Mouse (Mus musculus) hindbrain, embryonic 12.5 days (tissue): ENCODE data around the gene Gm45623. TPM values are rescaled to one million over a fixed set of nuclear protein-coding genes. Genes with fewer than 3 reads are reported as not detected.

Experiments used
- ATAC-seq: fragments of 200-750 bp; cut with Nextera tagmentation; 2 replicates; pipeline ENCODE4 v1.8.0; 2017; ENCODE audit warnings: moderate TSS enrichment; ENCODE audit not compliant: low FRiP score
- H3K27ac ChIP-seq: fragments of 300-500 bp; sonication (generic); 2 replicates; pipeline ENCODE4 v1.5.1; 2016; ENCODE audit warnings: mild to moderate bottlenecking
- H3K27me3 ChIP-seq: fragments of 300-500 bp; sonication (generic); 2 replicates; pipeline ENCODE4 v1.6.1; 2016; ENCODE audit warnings: mild to moderate bottlenecking
- H3K36me3 ChIP-seq: fragments of 300-500 bp; sonication (generic); 2 replicates; pipeline ENCODE4 v1.6.1; 2016; ENCODE audit warnings: mild to moderate bottlenecking
- H3K4me1 ChIP-seq: fragments of 300-500 bp; sonication (generic); 2 replicates; pipeline ENCODE4 v1.6.1; 2016
- H3K4me2 ChIP-seq: fragments of 300-500 bp; sonication (generic); replicated peaks from 2 replicates; pipeline ENCODE4 v1.6.1; 2016; ENCODE audit warnings: mild to moderate bottlenecking
- H3K4me3 ChIP-seq: fragments of 300-500 bp; sonication (generic); 2 replicates; pipeline ENCODE4 v1.5.1; 2016; ENCODE audit warnings: mild to moderate bottlenecking
- H3K9ac ChIP-seq: fragments of 300-500 bp; sonication (generic); 2 replicates; pipeline ENCODE4 v1.6.1; 2016; ENCODE audit warnings: mild to moderate bottlenecking, moderate library complexity
- H3K9me3 ChIP-seq: fragments of 300-500 bp; sonication (generic); replicated peaks from 2 replicates; pipeline ENCODE4 v1.6.1; 2016; ENCODE audit warnings: mild to moderate bottlenecking
- WGBS: fragments of 180-500 bp; shearing (Covaris S2); methylation state at CpG from one replicate; pipeline ENCODE4 v1.1.7; 2016; 5-methylcytosine and 5-hydroxymethylcytosine counted together
- polyA plus RNA-seq: library from polyadenylated mRNA; unstranded; fragments of >200 nt; fragmentation: Nextera tagmentation; extraction: Ambion mirVana; gene quantifications from 2 replicates; pipeline ENCODE4 v1.2.1, GENCODE M21; 2016

Gm45623 gene
- 0.21 TPM in 1 of 2 replicates, not detected in the other for polyA plus RNA-seq

GRCm38 (mm10) chr13:56753192-56753951 is at the start of gene Gm45623:
Gm45623 (minus strand) TSS chr13:56753827.
- H3K27me3 ChIP-seq = peaks cover 66% of the 10 kb centered on the region
- peak within 1 kb of the TSS; percentile 91 for H3K4me2 ChIP-seq
- ATAC-seq = no peak
- peaks cover 23% of the 10 kb centered on the region for H3K4me1 ChIP-seq
- no peak within 1 kb of the TSS for H3K27ac ChIP-seq
- no peaks in the 10 kb centered on the region for H3K36me3 ChIP-seq
- H3K9ac ChIP-seq = peak within 1 kb of the TSS; percentile 32
- H3K9me3 ChIP-seq = no peaks in the 10 kb centered on the region
- under 1% methylated on average over 71 of the region's 71 CpGs for WGBS
- peak within 1 kb of the TSS; percentile 44 for H3K4me3 ChIP-seq

DNA sequence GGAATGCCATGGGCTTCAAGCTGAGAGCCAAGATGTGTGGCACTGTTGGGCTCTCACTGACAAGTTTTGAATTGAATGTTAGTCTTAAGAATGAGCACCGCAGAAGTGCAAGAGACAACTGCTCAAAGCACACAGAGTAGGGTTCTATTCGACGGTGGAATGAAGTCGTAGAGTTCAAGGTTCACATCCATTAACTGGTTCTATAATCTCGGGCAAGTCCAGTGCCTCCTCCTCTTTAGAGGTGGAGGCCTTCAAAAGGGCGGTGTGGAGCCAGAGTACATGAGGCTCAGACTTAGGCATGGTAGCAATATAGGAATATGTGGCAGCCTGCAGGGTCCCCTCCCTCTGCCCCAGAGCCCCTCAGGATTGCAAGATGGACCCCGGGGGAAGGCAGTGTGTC is 43.8 kb upstream of the Gm45623 start:
- H3K27me3 ChIP-seq = no peaks in the 10 kb centered on the region
- H3K4me3 ChIP-seq = no peak overlapping the region
- WGBS = 86% methylated on average over 7 of the region's 7 CpGs
- peaks cover 11% of the 10 kb centered on the region for H3K4me1 ChIP-seq
- no peak for ATAC-seq
- no peaks in the 10 kb centered on the region for H3K9me3 ChIP-seq
- no peak overlapping the region for H3K4me2 ChIP-seq
- H3K27ac ChIP-seq = no peak overlapping the region
- H3K9ac ChIP-seq = no peak overlapping the region
- H3K36me3 ChIP-seq = no peaks in the 10 kb centered on the region

DNA sequence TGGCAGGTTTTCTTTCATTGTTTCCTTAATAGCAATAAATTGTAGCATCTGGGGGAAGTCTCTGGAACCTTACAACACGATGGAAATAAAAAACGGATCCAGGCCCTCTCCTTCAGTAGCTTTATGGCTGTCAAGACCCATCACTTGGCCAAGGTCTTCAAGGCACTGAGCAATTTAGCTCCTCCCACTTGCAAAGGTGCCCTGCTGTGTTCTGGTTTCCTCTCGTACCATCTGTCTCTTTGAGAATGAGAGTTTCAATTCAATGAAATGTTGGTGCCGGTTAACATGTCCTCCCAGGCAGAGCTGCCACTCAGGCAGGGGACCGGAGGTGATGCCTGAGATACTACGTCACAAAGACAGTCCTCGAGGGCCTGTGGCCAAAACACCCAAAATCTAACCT is 41.9 kb upstream of the Gm45623 start:
- no peaks in the 10 kb centered on the region for H3K9me3 ChIP-seq
- no peaks in the 10 kb centered on the region for H3K27me3 ChIP-seq
- no peak for ATAC-seq
- H3K4me1 ChIP-seq = peaks cover 11% of the 10 kb centered on the region
- H3K27ac ChIP-seq = no peak overlapping the region
- no peak overlapping the region for H3K4me2 ChIP-seq
- H3K4me3 ChIP-seq = no peak overlapping the region
- 70% methylated on average over 7 of the region's 7 CpGs for WGBS
- H3K9ac ChIP-seq = no peak overlapping the region
- H3K36me3 ChIP-seq = no peaks in the 10 kb centered on the region

GRCm38 (mm10) chr13:56794441-56794840 is 40.8 kb upstream of the Gm45623 start:
- Histone ChIP-seq H3K9me3 (no peaks in the 10 kb centered on the region), H3K27me3 (no peaks in the 10 kb centered on the region), H3K9ac (no peak overlapping the region), H3K4me3 (no peak overlapping the region), H3K4me1 (peaks cover 11% of the 10 kb centered on the region), H3K36me3 (no peaks in the 10 kb centered on the region), H3K4me2 (no peak overlapping the region), H3K27ac (no peak overlapping the region)
- ATAC-seq = no peak
- WGBS = 41% methylated on average over 7 of the region's 7 CpGs

DNA sequence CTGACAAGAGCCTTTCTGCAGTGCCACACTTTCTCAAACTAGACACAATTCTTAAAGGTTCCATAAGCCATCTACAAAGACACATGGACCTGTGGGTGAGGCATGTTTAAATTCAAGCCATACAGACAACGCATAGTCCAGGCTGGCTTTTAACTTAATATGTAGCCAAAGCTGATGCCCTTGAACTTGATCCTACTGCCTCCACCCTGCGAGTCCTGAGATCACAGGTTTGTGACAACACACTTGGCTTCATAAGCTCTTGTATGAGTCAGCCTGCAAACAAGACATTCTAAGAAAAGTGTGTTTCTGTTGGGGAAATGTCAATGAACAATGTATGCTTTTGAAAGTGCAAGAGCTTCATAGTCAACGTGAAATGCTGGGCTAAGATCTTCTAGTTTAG is 39.2 kb upstream of the Gm45623 start:
- no peak overlapping the region for H3K9ac ChIP-seq
- no peak overlapping the region for H3K27ac ChIP-seq
- WGBS = 85% methylated on average over 3 of the region's 3 CpGs
- no peak overlapping the region for H3K4me2 ChIP-seq
- no peak for ATAC-seq
- no peaks in the 10 kb centered on the region for H3K27me3 ChIP-seq
- peaks cover 14% of the 10 kb centered on the region for H3K4me1 ChIP-seq
- H3K4me3 ChIP-seq = no peak overlapping the region
- H3K36me3 ChIP-seq = no peaks in the 10 kb centered on the region
- H3K9me3 ChIP-seq = no peaks in the 10 kb centered on the region

DNA sequence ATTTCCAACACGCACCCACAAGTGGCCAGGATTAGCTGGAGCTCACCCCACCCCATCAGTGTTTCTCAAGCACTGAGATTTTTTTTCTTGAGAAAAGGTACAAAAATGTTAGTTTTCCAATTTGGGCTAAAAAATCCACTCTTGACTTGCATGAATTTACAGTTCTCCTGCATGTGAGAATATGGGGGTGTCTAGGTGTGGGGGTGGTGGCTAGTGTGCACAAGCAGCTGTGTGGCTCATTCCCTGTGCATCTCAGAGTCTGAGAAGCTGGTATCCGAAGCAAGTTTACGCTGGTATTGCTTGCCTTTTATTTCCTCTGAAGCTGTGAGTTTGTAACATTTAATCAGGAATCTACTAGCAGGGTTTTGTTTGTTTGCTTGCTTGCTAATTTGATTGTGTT is 37.1 kb upstream of the Gm45623 start:
- ATAC-seq = no peak
- 92% methylated on average over 3 of the region's 3 CpGs for WGBS
- no peaks in the 10 kb centered on the region for H3K9me3 ChIP-seq
- no peaks in the 10 kb centered on the region for H3K36me3 ChIP-seq
- no peaks in the 10 kb centered on the region for H3K27me3 ChIP-seq
- no peak overlapping the region for H3K4me3 ChIP-seq
- H3K4me1 ChIP-seq = peaks cover 17% of the 10 kb centered on the region
- H3K4me2 ChIP-seq = no peak overlapping the region
- H3K27ac ChIP-seq = no peak overlapping the region
- no peak overlapping the region for H3K9ac ChIP-seq

- no peak overlapping the region for H3K4me3 ChIP-seq
- no peak overlapping the region for H3K9ac ChIP-seq
- H3K4me1 ChIP-seq = peaks cover 22% of the 10 kb centered on the region
- WGBS = 91% methylated on average over 1 of the region's 1 CpGs
- 0 out of 2 replicates have a peak, but pooled peaks cover 3% of the 10 kb centered on the region for H3K9me3 ChIP-seq
- H3K27ac ChIP-seq = no peak overlapping the region
- ATAC-seq = no peak
- H3K36me3 ChIP-seq = no peaks in the 10 kb centered on the region
- H3K4me2 ChIP-seq = no peak overlapping the region
- no peaks in the 10 kb centered on the region for H3K27me3 ChIP-seq
Measured at GRCm38 (mm10) chr13:56782621-56783020, 29.0 kb upstream of the Gm45623 start.

DNA sequence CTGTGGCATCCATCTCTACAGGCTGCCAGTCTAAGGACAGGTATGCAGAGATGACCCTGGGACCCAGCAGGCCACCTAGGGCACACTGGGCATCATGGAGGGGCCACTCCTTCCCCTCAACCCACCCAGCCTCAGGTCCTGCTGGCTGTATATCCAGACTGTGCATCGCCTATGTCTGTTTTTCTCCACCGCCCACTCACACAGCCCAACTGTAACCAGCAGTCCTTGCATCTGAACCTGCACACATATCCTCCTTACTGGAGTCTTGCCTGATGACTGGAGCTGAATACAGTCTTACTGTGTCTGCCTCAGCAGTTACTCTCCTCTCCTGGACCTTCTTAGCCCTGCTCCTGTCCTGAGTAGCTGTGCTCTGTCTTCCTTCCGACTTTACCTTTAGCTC is 28.1 kb upstream of the Gm45623 start:
- Histone ChIP-seq H3K4me2 (no peak overlapping the region), H3K36me3 (no peaks in the 10 kb centered on the region), H3K27ac (no peak overlapping the region), H3K9me3 (0 out of 2 replicates have a peak, but pooled peaks cover 3% of the 10 kb centered on the region), H3K4me1 (peaks cover 22% of the 10 kb centered on the region), H3K9ac (no peak overlapping the region), H3K27me3 (no peaks in the 10 kb centered on the region; the same call in 1 of the 2 replicates), H3K4me3 (no peak overlapping the region)
- ATAC-seq = no peak; the same call in 1 of the 2 replicates
- WGBS = 90% methylated on average over 3 of the region's 3 CpGs

DNA sequence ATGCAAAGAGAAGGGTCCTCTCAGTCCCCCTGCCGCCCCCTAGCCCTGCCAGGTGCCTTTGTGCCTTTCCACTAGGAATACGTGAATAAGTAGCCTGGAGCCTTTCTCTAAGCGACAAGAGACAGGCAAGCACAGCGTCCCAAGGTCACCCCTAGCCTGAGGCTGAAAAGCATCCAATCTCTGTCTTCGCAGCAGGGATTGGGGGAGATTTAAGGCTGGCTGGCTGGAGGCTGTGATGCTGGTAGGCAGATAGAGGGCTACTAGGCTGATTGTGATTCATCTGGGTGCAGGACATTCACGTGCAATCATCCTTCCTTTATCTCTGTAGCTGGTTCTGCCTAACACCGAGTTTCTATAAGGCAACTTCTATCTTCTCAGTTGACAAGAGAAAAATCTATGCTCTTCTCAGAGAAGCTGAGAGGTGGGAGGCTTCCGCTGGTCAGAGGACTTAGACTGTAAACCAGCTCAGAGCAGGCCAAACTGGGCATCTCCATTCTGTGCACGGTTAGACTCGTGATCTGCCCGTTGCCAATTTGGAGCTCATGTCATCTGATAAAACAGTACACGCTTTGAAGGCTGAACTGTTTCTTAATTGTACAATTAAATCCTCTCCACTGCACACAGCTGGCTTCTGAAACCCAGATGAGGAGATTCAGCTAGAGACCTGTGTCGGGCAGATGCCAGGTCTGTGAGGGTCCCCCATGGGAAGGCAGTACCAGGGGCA is 27.3 kb upstream of the Gm45623 start:
- H3K4me2 ChIP-seq = no peak overlapping the region
- H3K4me1 ChIP-seq = peaks cover 19% of the 10 kb centered on the region
- H3K27ac ChIP-seq = peak overlapping the region; percentile 56
- 0 out of 2 replicates have a peak, but pooled peaks have one; percentile 23 for ATAC-seq
- H3K9ac ChIP-seq = no peak overlapping the region
- no peak overlapping the region for H3K4me3 ChIP-seq
- H3K36me3 ChIP-seq = no peaks in the 10 kb centered on the region
- 58% methylated on average over 13 of the region's 13 CpGs for WGBS
- H3K27me3 ChIP-seq = no peaks in the 10 kb centered on the region; the same call in 1 of the 2 replicates
- H3K9me3 ChIP-seq = 0 out of 2 replicates have a peak, but pooled peaks cover 3% of the 10 kb centered on the region

DNA sequence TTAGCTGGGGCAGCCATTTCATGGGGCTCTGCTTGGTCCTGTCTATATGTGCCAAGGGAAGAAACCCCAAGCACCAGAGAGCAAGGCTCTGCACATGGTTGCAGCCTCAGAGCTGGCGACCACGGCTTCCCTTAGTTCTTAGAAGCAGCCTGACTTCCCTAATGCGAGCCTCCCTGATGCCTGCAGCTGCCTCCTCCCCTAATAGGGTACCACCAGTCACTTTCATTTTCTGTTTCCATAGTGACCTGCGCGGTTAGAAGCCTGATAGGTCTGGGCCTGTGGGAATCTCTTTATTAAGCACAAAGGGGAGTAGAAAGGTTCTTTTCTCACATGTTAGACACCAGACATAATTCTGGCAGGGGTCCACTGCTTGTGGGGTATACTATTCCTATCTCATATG is 20.7 kb upstream of the Gm45623 start:
- 0 out of 2 replicates have a peak overlapping the region, but pooled peaks have one; percentile 18 for H3K9ac ChIP-seq
- H3K9me3 ChIP-seq = no peaks in the 10 kb centered on the region
- no peaks in the 10 kb centered on the region; the same call in 1 of the 2 replicates for H3K27me3 ChIP-seq
- peak; percentile 74 for ATAC-seq
- peaks cover 32% of the 10 kb centered on the region for H3K4me1 ChIP-seq
- no peak overlapping the region for H3K4me3 ChIP-seq
- 21% methylated on average over 5 of the region's 5 CpGs for WGBS
- no peaks in the 10 kb centered on the region for H3K36me3 ChIP-seq
- peak overlapping the region; percentile 83 for H3K27ac ChIP-seq
- 0 out of 2 replicates have a peak overlapping the region, but pooled peaks have one; percentile 11 for H3K4me2 ChIP-seq

- no peak overlapping the region for H3K4me2 ChIP-seq
- H3K27ac ChIP-seq = peak overlapping the region; percentile 83; the same call in 1 of the 2 replicates
- 59% methylated on average over 14 of the region's 14 CpGs for whole genome bisulfite sequencing
- H3K4me3 ChIP-seq = no peak overlapping the region
- H3K27me3 ChIP-seq = no peaks in the 10 kb centered on the region; the same call in 1 of the 2 replicates
- no peaks in the 10 kb centered on the region for H3K36me3 ChIP-seq
- ATAC-seq = no peak
- H3K9ac ChIP-seq = 0 out of 2 replicates have a peak overlapping the region, but pooled peaks have one; percentile 23
- H3K4me1 ChIP-seq = peaks cover 39% of the 10 kb centered on the region
- no peaks in the 10 kb centered on the region for H3K9me3 ChIP-seq
Measured at GRCm38 (mm10) chr13:56773262-56773870, 19.7 kb upstream of the Gm45623 start.

DNA sequence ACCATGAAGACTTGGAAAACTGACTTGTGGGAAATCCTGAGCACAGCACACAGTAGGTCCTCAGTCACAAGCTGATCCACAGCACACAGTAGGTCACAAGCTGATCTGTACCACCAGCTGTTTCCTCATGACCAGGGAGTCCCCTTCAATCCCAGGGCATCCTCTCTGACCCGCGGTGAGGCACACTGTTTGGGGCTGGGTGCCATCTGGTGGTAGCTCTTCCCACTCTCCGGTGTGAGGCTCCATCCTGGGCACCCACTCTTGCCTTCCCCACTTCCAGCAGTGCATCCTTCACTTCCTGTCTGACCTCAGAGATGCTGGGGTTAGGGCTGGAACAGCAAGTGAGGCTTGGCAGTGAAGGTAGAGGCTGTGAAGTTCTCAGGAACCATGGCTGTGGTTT is 19.0 kb upstream of the Gm45623 start:
- H3K27me3 ChIP-seq = no peaks in the 10 kb centered on the region; the same call in 1 of the 2 replicates
- no peak overlapping the region for H3K4me2 ChIP-seq
- H3K4me1 ChIP-seq = peaks cover 39% of the 10 kb centered on the region
- ATAC-seq = no peak
- no peaks in the 10 kb centered on the region for H3K9me3 ChIP-seq
- no peak overlapping the region for H3K9ac ChIP-seq
- WGBS = 51% methylated on average over 3 of the region's 3 CpGs
- H3K36me3 ChIP-seq = no peaks in the 10 kb centered on the region
- H3K27ac ChIP-seq = no peak overlapping the region
- no peak overlapping the region for H3K4me3 ChIP-seq
